Mouse (Mus musculus) right cerebral cortex, adult 2 months (tissue): ENCODE data around the gene Ebi3.

Source experiments
- DNase-seq, 2 experiments: peaks; one replicate each; pipeline ENCODE4 v3.0.0; 2021 to 2022; ENCODE audit warnings: low spot score in 2 of 2

Ebi3 gene

GRCm38 (mm10) chr17:55958584-55958886 lies 6.1 kb downstream of the Ebi3 start:
- no peak for DNase-seq

- peak; percentile 96 to 97 for DNase-seq
These were observed 6.7 kb downstream of the Ebi3 start, which contains the start of gene Yju2 for GRCm38 (mm10) chr17:55958918-55959728. Gene Yju2, plus strand, starts transcription at chr17:55959099.

GRCm38 (mm10) chr17:55959946-55960740 lies 7.7 kb downstream of the Ebi3 start:
- DNase-seq: no peak

- DNase-seq: no peak
These were observed 8.4 kb downstream of the Ebi3 start for GRCm38 (mm10) chr17:55960791-55961190.

GRCm38 (mm10) chr17:55961631-55962030 lies 9.2 kb downstream of the Ebi3 start:
- DNase-seq: no peak

- peak in 1 of 2 experiments; percentile 0 for DNase-seq
These were observed 10.7 kb downstream of the Ebi3 start for GRCm38 (mm10) chr17:55963171-55963570.

- no peak for DNase-seq
These were observed 12.1 kb downstream of the Ebi3 start for GRCm38 (mm10) chr17:55964496-55964895.

GRCm38 (mm10) chr17:55964996-55965395 lies 12.6 kb downstream of the Ebi3 start:
- no peak for DNase-seq

- no peak for DNase-seq
These were observed 14.7 kb downstream of the Ebi3 start for GRCm38 (mm10) chr17:55967186-55967585.

GRCm38 (mm10) chr17:55968210-55968609 lies 15.8 kb downstream of the Ebi3 start:
- no peak for DNase-seq

- peak in 1 of 2 experiments; percentile 43 for DNase-seq
These were observed 17.1 kb downstream of the Ebi3 start for GRCm38 (mm10) chr17:55969560-55969959.

- DNase-seq: no peak
These were observed 17.8 kb downstream of the Ebi3 start, which contains the start of gene Shd for GRCm38 (mm10) chr17:55969966-55970891. Gene Shd, plus strand, starts transcription at chr17:55970467.

- no peak for DNase-seq
These were observed 19.0 kb downstream of the Ebi3 start for GRCm38 (mm10) chr17:55971453-55971852.

- peak; percentile 81 to 85 for DNase-seq
These were observed 23.9 kb downstream of the Ebi3 start for GRCm38 (mm10) chr17:55976255-55976862.

GRCm38 (mm10) chr17:55977301-55977700 lies 24.9 kb downstream of the Ebi3 start:
- DNase-seq: no peak

GRCm38 (mm10) chr17:55986030-55986961 lies 33.9 kb downstream of the Ebi3 start, which contains the start of gene Fsd1:
Gene Fsd1, plus strand, starts transcription at chr17:55986509.
- DNase-seq: peak; percentile 85 to 91

GRCm38 (mm10) chr17:55990278-55990898 lies 37.9 kb downstream of the Ebi3 start:
- no peak for DNase-seq

GRCm38 (mm10) chr17:55996007-55996406 lies 43.6 kb downstream of the Ebi3 start:
- no peak for DNase-seq

GRCm38 (mm10) chr17:55999794-56000499 lies 47.5 kb downstream of the Ebi3 start:
- no peak for DNase-seq
